Mouse (Mus musculus) liver, embryonic 14.5 days (tissue): Measurements from ENCODE around the gene Hoxa6.

Experiments used
- CTCF ChIP-seq: IDR thresholded peaks from 2 replicates; pipeline ENCODE4 v1.5.1; 2016; ENCODE audit warnings: antibody characterized with exemption, low read depth, control low read depth
- EP300 ChIP-seq: IDR thresholded peaks from 2 replicates; pipeline ENCODE4 v1.6.1; 2016; ENCODE audit warnings: antibody characterized with exemption, low read depth

GRCm38 (mm10) chr6:52175864-52176263, 32.7 kb downstream of the Hoxa6 start:
- TF ChIP-seq EP300 (no peak), CTCF (no peak)
